Mouse (Mus musculus): ENCODE measurements around the gene Slc5a4b. TPM values are rescaled to one million over a fixed set of nuclear protein-coding genes. Genes with fewer than 3 reads are reported as not detected.
"Not testable (repeated sequence)": the region's sequence is repeated elsewhere in the genome, so short reads cannot be mapped to it uniquely, and the experiment has no call there.

The Slc5a4b gene
- polyA plus RNA-seq, 1 experiment from 2014 or later = not detected

- Histone ChIP-seq H3K4me2 (no peak overlapping the region), H3K4me3 (no peak overlapping the region), H3K27ac (no peak overlapping the region), H3K36me3 (ENCODE audit: poor library complexity, severe bottlenecking) (no peaks in the 10 kb centered on the region), H3K27me3 (no peaks in the 10 kb centered on the region), H3K9me3 (replicated peaks) (no peaks in the 10 kb centered on the region), H3K9ac (no peak overlapping the region), H3K4me1 (no peaks in the 10 kb centered on the region)
- WGBS = 93% methylated on average over 8 of the region's 8 CpGs
- no peak for ATAC-seq
Observed at GRCm38 (mm10) chr10:76096580-76096979, 14.2 kb downstream of the Slc5a4b start.

GRCm38 (mm10) chr10:76077008-76077407 lies 33.8 kb downstream of the Slc5a4b start:
- not testable (repeated sequence) for H3K9ac ChIP-seq; H3K9me3 ChIP-seq (replicated peaks); H3K36me3 ChIP-seq (ENCODE audit: poor library complexity, severe bottlenecking); H3K27ac ChIP-seq; H3K4me2 ChIP-seq; H3K27me3 ChIP-seq; ATAC-seq; H3K4me1 ChIP-seq; H3K4me3 ChIP-seq
- 100% methylated on average over 2 of the region's 2 CpGs for WGBS

- H3K9ac ChIP-seq; H3K27me3 ChIP-seq; H3K27ac ChIP-seq; H3K9me3 ChIP-seq (replicated peaks); ATAC-seq; H3K4me2 ChIP-seq; H3K4me1 ChIP-seq; H3K4me3 ChIP-seq; H3K36me3 ChIP-seq (ENCODE audit: poor library complexity, severe bottlenecking): not testable (repeated sequence)
- WGBS = 94% methylated on average over 5 of the region's 5 CpGs
Observed at GRCm38 (mm10) chr10:76072080-76072479, 38.7 kb downstream of the Slc5a4b start.

- no peaks in the 10 kb centered on the region for H3K36me3 ChIP-seq (ENCODE audit: poor library complexity, severe bottlenecking)
- no peak overlapping the region for H3K4me2 ChIP-seq
- no peaks in the 10 kb centered on the region for H3K27me3 ChIP-seq
- no peak overlapping the region for H3K4me3 ChIP-seq
- ATAC-seq = no peak
- no peak overlapping the region for H3K9ac ChIP-seq
- no peaks in the 10 kb centered on the region for H3K9me3 ChIP-seq (replicated peaks)
- peaks cover 4% of the 10 kb centered on the region; the same call in 1 of the 2 replicates for H3K4me1 ChIP-seq
- 21% methylated on average over 12 of the region's 12 CpGs for WGBS
- no peak overlapping the region for H3K27ac ChIP-seq
Observed at GRCm38 (mm10) chr10:76067674-76068613, 42.8 kb downstream of the Slc5a4b start.

- WGBS = 90% methylated on average over 5 of the region's 5 CpGs
- no peak for ATAC-seq
- H3K4me1 ChIP-seq = no peaks in the 10 kb centered on the region
Observed at GRCm38 (mm10) chr10:76062439-76062838, 48.3 kb downstream of the Slc5a4b start.

GRCm38 (mm10) chr10:76051860-76052259 lies 58.9 kb downstream of the Slc5a4b start:
- ATAC-seq = no peak
- Histone ChIP-seq H3K36me3 (ENCODE audit: poor library complexity, severe bottlenecking) (no peaks in the 10 kb centered on the region), H3K4me3 (no peak overlapping the region), H3K4me1 (no peaks in the 10 kb centered on the region), H3K27me3 (no peaks in the 10 kb centered on the region), H3K27ac (no peak overlapping the region), H3K4me2 (no peak overlapping the region), H3K9ac (no peak overlapping the region), H3K9me3 (replicated peaks) (no peaks in the 10 kb centered on the region)
- WGBS = 86% methylated on average over 11 of the region's 11 CpGs

More at GRCm38 (mm10) chr10:76062439-76062838, 48.3 kb downstream of the Slc5a4b start:
- H3K36me3 ChIP-seq (ENCODE audit: poor library complexity, severe bottlenecking) = no peaks in the 10 kb centered on the region
- no peaks in the 10 kb centered on the region for H3K27me3 ChIP-seq
- no peak overlapping the region for H3K4me3 ChIP-seq
- no peak overlapping the region for H3K9ac ChIP-seq
- H3K9me3 ChIP-seq (replicated peaks) = no peaks in the 10 kb centered on the region
- no peak overlapping the region for H3K27ac ChIP-seq
- H3K4me2 ChIP-seq = no peak overlapping the region

GRCm38 (mm10) chr10:76048967-76049366 lies 61.8 kb downstream of the Slc5a4b start:
- Histone ChIP-seq H3K36me3 (ENCODE audit: poor library complexity, severe bottlenecking) (peaks cover 6% of the 10 kb centered on the region), H3K9me3 (replicated peaks) (no peaks in the 10 kb centered on the region), H3K27me3 (no peaks in the 10 kb centered on the region), H3K4me1 (no peaks in the 10 kb centered on the region), H3K9ac (no peak overlapping the region), H3K27ac (no peak overlapping the region), H3K4me3 (no peak overlapping the region), H3K4me2 (no peak overlapping the region)
- ATAC-seq = no peak
- 64% methylated on average over 6 of the region's 6 CpGs for WGBS

- ATAC-seq = no peak
- H3K4me1 ChIP-seq = no peaks in the 10 kb centered on the region
- no peaks in the 10 kb centered on the region for H3K9me3 ChIP-seq (replicated peaks)
- WGBS = 56% methylated on average over 5 of the region's 5 CpGs
- no peaks in the 10 kb centered on the region for H3K27me3 ChIP-seq
- peaks cover 20% of the 10 kb centered on the region for H3K36me3 ChIP-seq (ENCODE audit: poor library complexity, severe bottlenecking)
- H3K27ac ChIP-seq = no peak overlapping the region
- no peak overlapping the region for H3K4me2 ChIP-seq
- H3K9ac ChIP-seq = no peak overlapping the region
- no peak overlapping the region for H3K4me3 ChIP-seq
Observed at GRCm38 (mm10) chr10:76047182-76047869, 63.4 kb downstream of the Slc5a4b start.

- 87% methylated on average over 1 of the region's 1 CpGs for WGBS
- Histone ChIP-seq H3K4me2 (no peak overlapping the region), H3K36me3 (ENCODE audit: poor library complexity, severe bottlenecking) (peaks cover 20% of the 10 kb centered on the region), H3K9ac (no peak overlapping the region), H3K27ac (no peak overlapping the region), H3K4me1 (no peaks in the 10 kb centered on the region), H3K27me3 (no peaks in the 10 kb centered on the region), H3K4me3 (no peak overlapping the region), H3K9me3 (replicated peaks) (no peaks in the 10 kb centered on the region)
- ATAC-seq = no peak
Observed at GRCm38 (mm10) chr10:76046754-76047153, 64.0 kb downstream of the Slc5a4b start.

GRCm38 (mm10) chr10:76045343-76045742 lies 65.4 kb downstream of the Slc5a4b start:
- H3K4me2 ChIP-seq = no peak overlapping the region
- ATAC-seq = no peak
- no peak overlapping the region for H3K27ac ChIP-seq
- H3K27me3 ChIP-seq = no peaks in the 10 kb centered on the region
- no peaks in the 10 kb centered on the region for H3K9me3 ChIP-seq (replicated peaks)
- peaks cover 34% of the 10 kb centered on the region for H3K36me3 ChIP-seq (ENCODE audit: poor library complexity, severe bottlenecking)
- no peak overlapping the region for H3K4me3 ChIP-seq
- 46% methylated on average over 5 of the region's 5 CpGs for WGBS
- H3K9ac ChIP-seq = no peak overlapping the region
- H3K4me1 ChIP-seq = no peaks in the 10 kb centered on the region

GRCm38 (mm10) chr10:76036962-76037361 lies 73.8 kb downstream of the Slc5a4b start:
- Histone ChIP-seq H3K9ac (no peak overlapping the region), H3K4me3 (no peak overlapping the region), H3K4me1 (peaks cover 14% of the 10 kb centered on the region), H3K27me3 (no peaks in the 10 kb centered on the region), H3K27ac (no peak overlapping the region), H3K36me3 (ENCODE audit: poor library complexity, severe bottlenecking) (peaks cover 58% of the 10 kb centered on the region), H3K4me2 (no peak overlapping the region), H3K9me3 (replicated peaks) (no peaks in the 10 kb centered on the region)
- 96% methylated on average over 5 of the region's 5 CpGs for WGBS
- no peak for ATAC-seq

GRCm38 (mm10) chr10:76035277-76035676 lies 75.5 kb downstream of the Slc5a4b start:
- Histone ChIP-seq H3K27me3 (no peaks in the 10 kb centered on the region), H3K4me2 (no peak overlapping the region), H3K36me3 (ENCODE audit: poor library complexity, severe bottlenecking) (peaks cover 44% of the 10 kb centered on the region), H3K4me3 (no peak overlapping the region), H3K9ac (no peak overlapping the region), H3K4me1 (peaks cover 14% of the 10 kb centered on the region), H3K27ac (no peak overlapping the region), H3K9me3 (replicated peaks) (no peaks in the 10 kb centered on the region)
- no peak for ATAC-seq

All from forebrain, embryonic 13.5 days (tissue).